Mouse (Mus musculus) heart, adult 2 months (tissue): ENCODE data around the gene Gm42420. TPM values are rescaled to one million over a fixed set of nuclear protein-coding genes. Genes with fewer than 3 reads are reported as not detected.
A peak's percentile ranks its signal among the peaks of the same experiment; 100 is the strongest.

ENCODE experiments used
- DNase-seq, 2 experiments: peaks; one replicate each; pipeline ENCODE4 v3.0.0; 2021
- H3K27ac ChIP-seq: fragments of 200-600 bp; 2 replicates; pipeline ENCODE4 v1.8.1; 2022
- H3K27me3 ChIP-seq: fragments of 200-500 bp; 2 replicates; pipeline ENCODE4 v1.6.1; 2012; ENCODE audit warnings: mild to moderate bottlenecking, low read length, inconsistent platforms, mixed read lengths; ENCODE audit not compliant: control insufficient read depth, insufficient read depth
- H3K36me3 ChIP-seq: fragments of 200-500 bp; 2 replicates; pipeline ENCODE4 v1.6.1; 2012; ENCODE audit warnings: low read length, inconsistent platforms; ENCODE audit not compliant: control insufficient read depth, insufficient read depth
- H3K4me1 ChIP-seq: fragments of 200-500 bp; 2 replicates; pipeline ENCODE4 v1.6.1; 2011; ENCODE audit warnings: low read length; ENCODE audit not compliant: control insufficient read depth, insufficient read depth
- H3K4me3 ChIP-seq: fragments of 200-600 bp; 2 replicates; pipeline ENCODE4 v1.8.1; 2022
- H3K79me2 ChIP-seq: fragments of 200-500 bp; replicated peaks from 2 replicates; pipeline ENCODE4 v1.6.1; 2012; ENCODE audit warnings: mild to moderate bottlenecking, inconsistent platforms, low read length, moderate library complexity, mixed read lengths; ENCODE audit not compliant: control insufficient read depth, insufficient read depth
- H3K9ac ChIP-seq: fragments of 200-500 bp; 2 replicates; pipeline ENCODE4 v1.6.1; 2012; ENCODE audit warnings: low read depth, mild to moderate bottlenecking, control low read depth, inconsistent platforms, low read length, mixed read lengths
- CTCF ChIP-seq: fragments of 200-600 bp; IDR thresholded peaks from 2 replicates; pipeline ENCODE4 v1.8.1; 2022; ENCODE audit warnings: antibody characterized with exemption, mild to moderate bottlenecking, moderate library complexity
- EP300 ChIP-seq: fragments of 200-500 bp; IDR thresholded peaks from 2 replicates; pipeline ENCODE4 v1.6.1; 2011; ENCODE audit warnings: low read depth, low read length, control low read depth; ENCODE audit not compliant: insufficient read depth
- POLR2A ChIP-seq: fragments of 200-500 bp; IDR thresholded peaks from 2 replicates; pipeline ENCODE4 v1.6.1; 2011; ENCODE audit warnings: mild to moderate bottlenecking, low read depth, low read length, control low read depth; ENCODE audit not compliant: insufficient read depth
- WGBS: fragments of 180-500 bp; shearing (Covaris S2); methylation state at CpG from one replicate; pipeline ENCODE4 v1.1.7; 2018; 5-methylcytosine and 5-hydroxymethylcytosine counted together
- intact Hi-C: fragments of 180-260 bp; cut with DNase I; formaldehyde crosslinking; loops from one replicate; pipeline ENCODE4 v1.15.1; 2025
- polyA plus RNA-seq: library from polyadenylated mRNA; depleted of rRNA; stranded (reverse); fragments of >200 nt; gene quantifications from 2 replicates; pipeline ENCODE4 v1.2.3, GENCODE M21; 2012
- total RNA-seq, 2 experiments: library from RNA; stranded (reverse); gene quantifications; 2 replicates each; pipeline ENCODE4 v1.2.3; 2021

Gene Gm42420
- total and polyA plus RNA-seq, 3 experiments, result 2.2 TPM; not detected in 2

DNA sequence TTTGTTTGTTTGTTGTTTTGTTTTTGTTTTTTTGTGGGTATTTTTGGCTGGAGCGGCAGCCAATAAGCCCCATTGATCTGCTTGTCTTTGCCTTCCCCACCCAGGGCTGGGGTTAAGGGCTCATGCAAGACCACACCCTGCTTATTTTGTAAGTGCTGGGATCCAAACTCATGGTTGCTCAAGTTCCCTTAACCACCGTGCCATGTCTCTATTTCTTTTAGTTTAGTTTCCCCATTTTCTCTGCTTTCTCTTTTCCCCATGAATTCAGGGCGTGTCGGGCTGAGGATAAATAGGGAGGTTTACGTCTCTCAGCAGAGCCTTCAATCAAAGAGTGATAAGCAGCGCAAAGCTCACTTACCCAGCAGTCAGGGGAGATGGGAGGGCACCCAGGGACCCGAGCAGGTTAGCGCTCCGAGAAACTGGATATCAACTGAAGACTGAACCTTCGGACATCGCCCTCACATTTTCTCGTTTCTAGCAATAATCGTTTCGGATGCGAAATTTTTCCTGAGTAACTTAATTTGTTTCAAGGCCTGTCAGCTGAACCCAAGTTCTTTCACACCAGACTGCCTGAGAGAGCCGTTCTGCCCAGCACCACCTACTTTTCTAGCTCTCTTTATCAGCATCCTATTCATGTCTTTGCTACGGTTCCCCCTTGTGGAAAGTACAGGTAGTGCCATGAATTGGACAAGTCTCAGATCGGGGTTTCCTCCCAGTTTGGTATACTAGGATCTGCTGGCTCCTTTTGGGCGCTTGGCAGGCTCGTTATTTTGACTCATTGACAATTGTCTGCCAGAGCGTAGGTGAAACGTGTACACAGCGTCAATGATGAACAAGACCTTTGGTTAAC, 23.2 kb upstream of the Gm42420 start:
- H3K4me1 ChIP-seq, result peaks cover 4% of the 10 kb centered on the region; the same call in 1 of the 2 replicates
- H3K9ac ChIP-seq, result peak overlapping the region; percentile 41
- WGBS, result 15% methylated on average over 23 of the region's 23 CpGs
- H3K27me3 ChIP-seq, result no peaks in the 10 kb centered on the region
- no peaks in the 10 kb centered on the region for H3K36me3 ChIP-seq
- TF ChIP-seq CTCF (peak; percentile 94), EP300 (peak; percentile 53; the same call in 1 of the 2 replicates), POLR2A (no peak)
- no peak overlapping the region for H3K27ac ChIP-seq
- H3K79me2 ChIP-seq, result no peaks in the 10 kb centered on the region
- intact Hi-C loops, result loop anchor here (1.0 to 5.0 kb wide), 3 partner anchors 35 to 220 kb away; no protein-coding TSS in a partner anchor
- H3K4me3 ChIP-seq, result no peak overlapping the region
- DNase-seq, result peak; percentile 59 to 77

DNA sequence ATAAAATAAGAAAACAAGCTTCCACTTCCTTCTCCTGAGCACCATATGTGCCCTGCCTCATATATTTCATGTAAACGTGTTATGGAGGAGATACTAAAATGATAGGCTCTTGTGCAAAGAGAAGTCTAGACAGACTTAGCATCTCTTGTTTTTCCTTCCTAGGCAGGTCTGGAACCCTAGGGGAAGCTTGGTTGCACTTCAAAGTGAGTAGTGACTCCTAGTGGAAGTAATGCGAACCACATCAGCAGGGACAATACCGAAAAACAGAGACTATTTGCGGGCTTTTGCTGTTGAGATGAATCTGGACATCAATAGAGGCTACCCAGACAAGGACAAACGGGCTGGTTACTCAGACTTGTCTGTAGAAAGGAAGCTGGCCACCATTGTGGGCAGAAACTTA, 18.0 kb upstream of the Gm42420 start:
- Histone ChIP-seq H3K4me3 (no peak overlapping the region), H3K36me3 (no peaks in the 10 kb centered on the region), H3K27ac (no peak overlapping the region), H3K9ac (no peak overlapping the region), H3K27me3 (no peaks in the 10 kb centered on the region), H3K79me2 (no peaks in the 10 kb centered on the region), H3K4me1 (peaks cover 2% of the 10 kb centered on the region; the same call in 1 of the 2 replicates)
- DNase-seq, result no peak
- intact Hi-C loops, result loop anchor here (1.0 to 5.0 kb wide), 2 partner anchors 104 to 150 kb away; no protein-coding TSS in a partner anchor
- WGBS, result 7% methylated on average over 5 of the region's 5 CpGs
- TF ChIP-seq CTCF, result peak; percentile 84
- TF ChIP-seq EP300, result no peak

DNA sequence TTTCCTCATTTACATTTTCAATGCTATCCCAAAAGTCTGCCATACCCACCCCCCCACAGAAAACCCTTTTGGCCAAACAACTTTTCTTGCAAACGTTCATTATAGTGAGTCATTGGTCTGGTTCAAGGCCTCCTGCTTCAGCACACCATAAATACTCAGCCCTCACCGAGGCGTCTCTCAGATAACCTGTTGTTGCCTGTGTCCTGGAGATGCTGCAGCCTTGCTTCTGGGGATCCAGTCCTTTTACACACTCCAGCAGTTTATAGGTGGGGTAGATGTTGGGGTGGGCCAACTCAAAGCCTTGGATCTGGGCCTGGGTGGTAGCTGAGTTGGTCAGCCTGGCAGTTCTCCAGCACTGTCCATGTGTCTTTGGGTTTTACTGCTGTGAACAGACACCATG, 15.1 kb upstream of the Gm42420 start:
- no peak overlapping the region for H3K27ac ChIP-seq
- H3K9ac ChIP-seq, result no peak overlapping the region
- WGBS, result 60% methylated on average over 3 of the region's 3 CpGs
- H3K27me3 ChIP-seq, result no peaks in the 10 kb centered on the region
- DNase-seq, result no peak
- intact Hi-C loops, result no loop called here
- no peaks in the 10 kb centered on the region for H3K36me3 ChIP-seq
- no peaks in the 10 kb centered on the region for H3K79me2 ChIP-seq
- H3K4me3 ChIP-seq, result no peak overlapping the region
- no peak for TF ChIP-seq EP300
- no peak for TF ChIP-seq POLR2A
- no peak for TF ChIP-seq CTCF
- H3K4me1 ChIP-seq, result no peaks in the 10 kb centered on the region; the same call in none of the 2 replicates

DNA sequence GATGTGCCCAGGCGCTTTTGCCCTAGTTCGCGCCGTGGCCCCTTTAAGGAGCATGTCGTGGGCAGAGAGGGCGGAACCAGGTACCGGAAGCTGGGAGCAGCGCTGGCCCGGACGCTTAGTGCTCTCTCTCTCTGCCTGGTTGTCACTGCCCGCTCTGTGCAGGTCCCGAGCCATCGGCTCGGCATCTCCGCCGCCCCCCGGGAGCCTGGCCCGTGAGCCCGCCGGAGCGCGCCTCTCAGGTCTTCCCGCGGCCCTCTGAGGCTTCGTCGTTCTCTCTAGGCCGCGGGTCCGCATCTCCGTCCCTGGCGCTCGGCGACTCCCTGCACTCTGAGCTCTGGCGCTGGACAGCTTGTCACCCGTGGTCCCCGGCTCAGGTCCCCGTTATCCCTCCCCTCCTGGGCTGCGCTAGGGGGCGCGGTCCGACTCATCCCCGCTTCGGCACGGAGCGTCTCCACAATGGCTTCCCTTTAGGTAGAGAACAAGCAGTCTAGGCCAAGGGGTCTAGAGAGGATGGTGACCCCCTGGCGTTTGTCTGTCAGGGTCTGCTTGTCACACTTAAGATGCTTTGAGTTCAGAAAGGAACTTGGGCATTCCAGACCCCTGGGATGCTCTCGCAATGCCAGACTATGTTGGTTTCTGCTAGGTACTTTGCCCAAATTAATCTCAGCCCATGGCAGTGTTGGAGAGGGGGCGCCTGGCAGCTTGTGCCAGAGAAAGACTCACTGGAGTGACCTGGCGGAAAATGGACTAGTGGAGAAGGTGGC, 11.6 kb upstream of the Gm42420 start, which contains the start of gene Adck2:
Adck2 (plus strand) TSS at position 83 of the 764 bp plus-strand sequence.
- H3K4me1 ChIP-seq, result no peaks in the 10 kb centered on the region; the same call in none of the 2 replicates
- intact Hi-C loops, result loop anchor here (1.0 kb wide), 1 partner anchor 18 kb away; the partner anchor contains the start of gene Ndufb2
- peaks cover 1% of the 10 kb centered on the region; the same call in 1 of the 2 replicates for H3K79me2 ChIP-seq
- H3K36me3 ChIP-seq, result no peaks in the 10 kb centered on the region; the same call in 1 of the 2 replicates
- TF ChIP-seq EP300 (0 out of 2 replicates have a peak, but pooled peaks have one; percentile 35), CTCF (peak; percentile 40), POLR2A (peak; percentile 82)
- H3K27me3 ChIP-seq, result no peaks in the 10 kb centered on the region
- H3K9ac ChIP-seq, result peak within 1 kb of the TSS; percentile 89
- 1% methylated on average over 47 of the region's 49 CpGs for WGBS
- H3K4me3 ChIP-seq, result peak within 1 kb of the TSS; percentile 67
- DNase-seq, result peak; percentile 85 to 88
- peak within 1 kb of the TSS; percentile 89 for H3K27ac ChIP-seq

DNA sequence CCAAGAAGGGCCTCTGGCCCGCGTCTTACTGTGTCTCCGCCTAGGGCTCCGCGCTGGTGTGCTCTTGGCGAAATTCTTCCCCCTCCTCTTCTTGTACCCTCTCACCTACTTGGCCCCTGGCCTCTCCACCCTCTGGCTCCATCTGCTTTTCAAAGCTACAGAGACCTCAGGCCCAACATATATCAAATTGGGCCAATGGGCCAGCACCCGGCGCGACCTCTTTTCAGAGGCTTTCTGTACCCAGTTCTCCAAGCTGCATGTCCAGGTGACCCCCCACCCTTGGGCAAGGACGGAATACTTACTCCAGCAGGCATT, 11.0 kb upstream of the Gm42420 start:
- peak; percentile 41 for DNase-seq
- H3K36me3 ChIP-seq, result no peaks in the 10 kb centered on the region; the same call in 1 of the 2 replicates
- WGBS, result 27% methylated on average over 10 of the region's 10 CpGs
- intact Hi-C loops, result no loop called here
- peaks cover 1% of the 10 kb centered on the region; the same call in 1 of the 2 replicates for H3K79me2 ChIP-seq
- H3K4me1 ChIP-seq, result no peaks in the 10 kb centered on the region; the same call in none of the 2 replicates
- TF ChIP-seq POLR2A, result no peak
- TF ChIP-seq CTCF, result no peak
- TF ChIP-seq EP300, result no peak
- H3K9ac ChIP-seq, result peak overlapping the region; percentile 89
- H3K27me3 ChIP-seq, result no peaks in the 10 kb centered on the region
- peak overlapping the region; percentile 67 for H3K4me3 ChIP-seq
- peak overlapping the region; percentile 89 for H3K27ac ChIP-seq
